Mouse (Mus musculus): ENCODE measurements around the gene Ormdl2. TPM values are rescaled to one million over a fixed set of nuclear protein-coding genes. Genes with fewer than 3 reads are reported as not detected.
"Not testable (repeated sequence)": the region's sequence is repeated elsewhere in the genome, so short reads cannot be mapped to it uniquely, and the experiment has no call there.

The Ormdl2 gene
- polyA plus RNA-seq, 1 experiment from 2014 or later, result 52.9 TPM

DNA sequence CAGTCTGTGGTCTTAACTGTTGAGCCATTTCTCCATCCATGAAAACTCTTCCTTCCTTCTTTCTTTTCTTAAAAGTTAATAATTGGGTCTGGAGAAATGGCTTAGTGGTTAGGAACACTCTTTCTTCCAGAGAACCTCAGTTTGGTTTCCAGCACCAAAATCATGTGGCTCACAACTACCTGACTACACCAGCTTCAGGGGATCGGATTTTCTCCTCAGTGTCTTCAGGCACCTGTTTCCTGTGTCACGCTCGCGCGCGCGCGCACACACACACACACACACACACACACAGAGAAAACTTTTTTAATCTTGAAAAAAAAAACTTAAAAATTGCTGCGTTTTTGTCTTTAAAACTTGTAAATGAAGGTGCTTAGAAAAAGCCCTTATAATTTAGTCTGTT is 2.4 kb upstream of the Ormdl2 start:
- H3K27me3 ChIP-seq (ENCODE audit: low read depth, poor library complexity, severe bottlenecking), result no peaks in the 10 kb centered on the region
- no peaks in the 10 kb centered on the region for H3K9me3 ChIP-seq (replicated peaks)
- H3K36me3 ChIP-seq, result peaks cover 62% of the 10 kb centered on the region
- no peak for DNase-seq (ENCODE audit: low spot score)
- peaks cover 13% of the 10 kb centered on the region for H3K4me1 ChIP-seq
- no peak overlapping the region for H3K4me3 ChIP-seq
- 95% methylated on average over 9 of the region's 9 CpGs for WGBS
- H3K27ac ChIP-seq, result no peak overlapping the region

DNA sequence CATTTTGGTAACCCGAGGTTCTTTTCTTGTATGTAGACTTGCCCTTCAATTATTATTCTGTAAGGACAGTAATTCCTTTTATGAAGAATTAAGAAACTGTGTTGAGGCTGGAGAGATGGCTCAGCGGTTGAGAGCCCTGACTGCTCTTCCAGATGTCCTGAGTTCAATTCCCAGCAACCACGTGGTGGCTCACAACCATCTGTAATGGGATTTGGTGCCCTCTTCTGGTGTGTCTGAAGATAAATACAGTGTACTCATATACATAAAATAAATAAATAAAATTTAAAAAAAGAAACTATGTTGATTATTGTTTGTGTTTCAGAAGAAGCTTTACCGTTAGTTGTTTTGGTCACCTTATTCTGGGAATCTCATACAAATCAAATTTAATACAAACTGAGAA is 1.6 kb upstream of the Ormdl2 start:
- Histone ChIP-seq H3K4me1 (peaks cover 13% of the 10 kb centered on the region), H3K4me3 (peak overlapping the region; percentile 84), H3K36me3 (peaks cover 63% of the 10 kb centered on the region)
- DNase-seq (ENCODE audit: low spot score); H3K9me3 ChIP-seq (replicated peaks); H3K27me3 ChIP-seq (ENCODE audit: low read depth, poor library complexity, severe bottlenecking); H3K27ac ChIP-seq: not testable (repeated sequence)
- WGBS, result 77% methylated on average over 4 of the region's 4 CpGs

DNA sequence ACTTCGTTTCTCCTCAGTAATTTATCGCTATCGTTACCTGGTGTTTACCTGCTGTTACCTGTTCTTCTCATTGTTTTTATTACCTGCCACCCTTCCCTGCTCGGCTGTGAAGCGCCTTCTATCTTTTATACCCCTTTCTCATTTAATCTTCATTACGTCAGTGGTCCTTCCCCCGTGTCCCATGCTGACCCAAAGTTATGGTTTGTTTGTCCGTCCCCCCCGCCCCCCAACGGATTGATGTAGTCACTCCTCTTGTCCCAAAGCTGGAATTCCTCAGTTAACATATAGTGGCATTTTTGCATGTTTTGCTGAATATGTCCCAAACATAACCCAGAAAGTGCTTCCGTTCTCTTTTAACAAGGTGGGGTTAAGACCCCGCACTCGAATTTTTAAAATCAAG is 690 bp upstream of the Ormdl2 start:
- Histone ChIP-seq H3K27ac (peak overlapping the region; percentile 90), H3K27me3 (ENCODE audit: low read depth, poor library complexity, severe bottlenecking) (no peaks in the 10 kb centered on the region), H3K4me1 (peaks cover 13% of the 10 kb centered on the region), H3K4me3 (peak overlapping the region; percentile 84), H3K36me3 (peaks cover 63% of the 10 kb centered on the region), H3K9me3 (replicated peaks) (no peaks in the 10 kb centered on the region)
- DNase-seq (ENCODE audit: low spot score), result no peak
- WGBS, result 5% methylated on average over 13 of the region's 13 CpGs

DNA sequence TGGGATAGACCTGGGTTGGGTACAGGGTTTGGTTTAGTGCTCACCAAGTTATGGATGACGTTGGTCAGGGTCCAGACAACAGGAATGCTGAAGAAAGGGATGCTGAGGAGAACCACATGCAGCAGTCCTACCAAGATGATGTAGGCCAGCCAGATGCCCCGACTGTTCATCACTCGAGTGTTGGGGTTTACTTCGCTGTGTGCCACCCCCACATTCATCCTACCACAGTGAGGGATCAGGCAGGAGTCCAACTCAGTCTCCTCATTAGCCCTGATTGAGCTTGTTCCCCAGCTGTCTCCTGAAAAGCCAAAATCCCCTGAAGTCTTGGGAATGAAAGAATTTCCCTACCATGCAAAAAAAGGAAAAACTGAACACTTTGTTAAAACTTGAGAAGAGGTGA is 1.2 kb downstream of the Ormdl2 start:
- no peaks in the 10 kb centered on the region for H3K9me3 ChIP-seq (replicated peaks)
- H3K4me1 ChIP-seq, result peaks cover 13% of the 10 kb centered on the region
- WGBS, result 90% methylated on average over 4 of the region's 4 CpGs
- no peak for DNase-seq (ENCODE audit: low spot score)
- H3K27me3 ChIP-seq (ENCODE audit: low read depth, poor library complexity, severe bottlenecking), result no peaks in the 10 kb centered on the region
- H3K27ac ChIP-seq, result no peak overlapping the region
- no peak overlapping the region for H3K4me3 ChIP-seq
- peaks cover 63% of the 10 kb centered on the region for H3K36me3 ChIP-seq

DNA sequence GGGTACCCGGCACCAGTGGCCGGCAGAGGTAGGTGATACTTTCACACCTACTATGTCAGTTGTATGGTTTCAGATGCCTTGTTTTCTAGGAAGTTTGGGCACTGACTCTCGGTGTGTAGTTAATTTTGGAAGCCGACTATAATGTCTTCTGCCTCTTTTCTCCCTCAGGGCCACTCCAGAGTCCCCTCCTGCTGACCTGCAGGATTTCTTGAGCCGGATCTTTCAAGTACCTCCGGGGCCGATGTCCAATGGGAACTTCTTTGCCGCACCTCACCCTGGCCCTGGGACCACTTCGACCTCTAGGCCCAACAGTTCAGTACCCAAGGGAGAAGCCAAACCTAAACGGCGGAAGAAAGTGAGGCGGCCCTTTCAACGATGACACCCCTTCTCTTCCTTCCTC is 4.4 kb downstream of the Ormdl2 start, which contains the start of gene Sarnp:
Sarnp (plus strand) TSS at position 301 of the 400 bp plus-strand sequence.
- WGBS, result 91% methylated on average over 13 of the region's 13 CpGs
- no peak within 1 kb of the TSS for H3K4me3 ChIP-seq

DNA sequence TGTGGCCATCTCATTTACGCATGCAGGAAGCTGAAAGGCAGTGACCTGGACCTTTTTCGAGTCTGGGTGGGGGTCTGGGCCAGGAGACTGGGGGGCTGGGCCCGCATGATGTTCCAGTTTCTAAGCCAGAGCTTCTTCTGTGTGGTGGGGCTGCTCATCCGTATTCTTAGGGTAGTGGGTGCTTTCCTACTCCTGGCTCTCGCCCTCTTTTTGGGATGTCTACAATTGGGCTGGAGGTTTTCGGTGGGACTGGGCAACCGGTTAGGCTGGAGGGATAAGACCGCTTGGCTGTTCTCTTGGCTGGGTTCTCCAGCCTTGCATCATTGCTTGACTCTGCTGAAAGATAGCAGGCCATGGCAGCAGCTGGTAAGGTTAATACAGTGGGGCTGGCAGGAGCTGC is 14.4 kb downstream of the Ormdl2 start:
- WGBS, result 93% methylated on average over 8 of the region's 8 CpGs
- Histone ChIP-seq H3K27me3 (ENCODE audit: low read depth, poor library complexity, severe bottlenecking) (no peaks in the 10 kb centered on the region), H3K27ac (0 out of 2 replicates have a peak overlapping the region, but pooled peaks have one; percentile 37), H3K36me3 (peaks cover 43% of the 10 kb centered on the region), H3K9me3 (replicated peaks) (no peaks in the 10 kb centered on the region), H3K4me1 (peaks cover 53% of the 10 kb centered on the region), H3K4me3 (peak overlapping the region; percentile 79)
- DNase-seq (ENCODE audit: low spot score), result no peak

More for the DNA sequence above, 4.4 kb downstream of the Ormdl2 start, which contains the start of gene Sarnp:
- Histone ChIP-seq H3K27me3 (ENCODE audit: low read depth, poor library complexity, severe bottlenecking) (no peaks in the 10 kb centered on the region), H3K36me3 (peaks cover 78% of the 10 kb centered on the region), H3K4me1 (peaks cover 5% of the 10 kb centered on the region; the same call in 1 of the 2 replicates), H3K27ac (no peak within 1 kb of the TSS), H3K9me3 (replicated peaks) (no peaks in the 10 kb centered on the region)
- DNase-seq (ENCODE audit: low spot score), result no peak

DNA sequence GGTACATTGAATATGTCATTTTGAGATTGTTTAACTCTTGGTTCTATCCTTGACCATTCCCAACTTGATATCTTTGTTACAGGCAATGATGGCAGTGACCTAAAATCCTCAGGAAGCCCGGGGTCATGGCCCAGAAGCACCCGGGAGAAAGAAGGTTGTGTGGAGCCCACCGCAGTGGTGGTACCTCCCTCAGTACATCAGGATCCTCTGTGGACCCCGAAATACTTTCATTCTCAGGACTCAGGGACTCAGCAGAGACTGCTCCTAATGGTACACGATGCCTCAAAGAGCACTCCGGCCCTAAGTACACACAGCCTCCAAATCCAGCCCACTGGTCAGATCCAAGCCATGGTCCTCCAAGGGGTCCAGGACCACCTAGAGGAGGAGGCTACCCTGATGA is 15.4 kb downstream of the Ormdl2 start:
- no peaks in the 10 kb centered on the region for H3K27me3 ChIP-seq (ENCODE audit: low read depth, poor library complexity, severe bottlenecking)
- peaks cover 52% of the 10 kb centered on the region for H3K36me3 ChIP-seq
- peak overlapping the region; percentile 93 for H3K27ac ChIP-seq
- DNase-seq (ENCODE audit: low spot score), result no peak
- peak overlapping the region; percentile 79 for H3K4me3 ChIP-seq
- 67% methylated on average over 6 of the region's 6 CpGs for WGBS
- peaks cover 55% of the 10 kb centered on the region for H3K4me1 ChIP-seq
- no peaks in the 10 kb centered on the region for H3K9me3 ChIP-seq (replicated peaks)

DNA sequence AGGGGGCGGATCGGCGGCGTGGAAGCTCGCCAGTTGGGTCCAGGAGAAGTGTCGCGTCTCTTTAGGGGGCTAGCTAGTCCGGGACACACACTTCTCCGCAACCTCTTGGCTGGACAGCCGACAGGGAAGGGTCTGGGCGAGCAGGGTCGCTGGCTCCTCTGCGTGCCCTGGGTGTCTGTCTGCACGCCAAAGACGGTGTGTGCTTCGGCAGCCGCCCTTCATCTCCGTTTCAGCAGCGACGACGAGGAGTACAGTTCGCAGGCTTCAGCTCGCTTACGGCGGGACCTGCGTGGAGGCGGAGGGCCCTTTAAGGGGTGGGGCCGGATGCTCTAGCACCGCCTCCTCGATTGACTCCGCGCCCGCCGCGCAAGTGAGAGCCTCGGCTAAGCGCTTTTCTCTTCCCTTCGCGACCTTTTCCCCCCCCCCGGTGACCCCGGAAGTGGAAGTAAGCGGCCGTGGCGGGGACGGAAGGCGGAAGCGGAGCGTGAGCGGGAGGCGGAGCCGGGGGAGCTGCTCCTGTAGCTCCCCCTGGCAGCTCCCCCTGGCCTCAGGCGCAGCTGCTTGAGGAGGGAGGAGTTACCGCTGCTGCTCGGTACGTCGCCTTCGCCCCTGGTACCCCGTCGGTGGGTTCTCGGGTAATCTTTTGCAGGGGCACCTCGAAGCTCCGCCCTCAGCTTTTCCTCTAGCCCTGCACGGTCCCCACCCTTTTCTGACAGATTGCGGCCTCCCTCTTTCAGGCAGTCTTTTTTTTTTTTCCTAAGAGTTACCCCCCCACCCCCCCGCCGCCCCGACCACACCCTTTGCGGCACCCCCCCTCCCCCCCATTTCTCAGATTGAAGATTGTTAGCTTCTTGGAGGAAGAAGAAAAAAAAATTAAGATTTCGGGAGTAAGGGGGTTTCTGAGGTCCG is 16.1 kb downstream of the Ormdl2 start:
- under 1% methylated on average over 67 of the region's 70 CpGs for WGBS
- peaks cover 58% of the 10 kb centered on the region for H3K36me3 ChIP-seq

DNA sequence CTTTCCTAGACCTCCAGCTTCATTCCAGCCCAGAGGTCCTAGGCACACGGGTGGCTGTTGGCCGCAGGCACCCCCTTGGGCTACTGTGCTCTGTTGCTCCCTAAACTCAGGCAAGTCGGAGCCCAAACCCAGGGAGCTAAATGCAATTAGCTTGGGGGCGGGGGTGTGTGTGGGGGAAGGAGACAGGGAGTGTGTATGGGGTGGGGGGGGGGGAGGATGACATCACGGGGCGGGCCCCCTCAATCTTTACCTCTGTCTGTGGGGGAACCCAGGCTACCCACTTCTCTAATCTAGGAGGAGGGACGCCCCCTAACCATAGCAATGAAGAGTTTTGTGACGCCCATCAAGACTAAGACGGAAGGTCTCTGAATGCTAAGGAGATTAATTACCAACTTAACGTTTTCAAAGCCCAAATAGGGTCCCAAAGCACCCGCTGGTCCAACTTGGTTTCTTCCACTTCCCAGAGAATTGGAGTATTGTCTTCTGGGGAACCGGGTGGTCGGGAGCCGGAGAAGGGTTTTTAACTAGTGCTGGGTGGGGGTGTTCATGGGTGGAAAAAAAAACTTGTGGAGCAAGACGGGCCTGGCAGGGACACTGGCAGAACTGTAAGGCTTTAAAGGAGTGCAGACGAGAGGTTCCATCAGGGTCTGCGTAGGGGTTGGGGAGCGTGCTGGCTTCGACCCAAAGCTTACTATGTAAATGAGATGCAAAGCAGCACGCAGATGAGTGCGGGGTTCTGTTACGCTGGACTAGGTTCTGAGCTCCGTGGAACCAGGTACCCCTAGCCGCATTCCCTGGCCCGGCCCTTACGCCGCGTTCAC is 17.0 kb downstream of the Ormdl2 start, which contains the start of gene Tmem198b:
Tmem198b (minus strand) TSS at position 100 of the 821 bp plus-strand sequence.
- peaks cover 58% of the 10 kb centered on the region for H3K36me3 ChIP-seq
- no peaks in the 10 kb centered on the region for H3K9me3 ChIP-seq (replicated peaks)
- no peaks in the 10 kb centered on the region for H3K27me3 ChIP-seq (ENCODE audit: low read depth, poor library complexity, severe bottlenecking)
- peak; percentile 83 for DNase-seq (ENCODE audit: low spot score)
- peaks cover 55% of the 10 kb centered on the region for H3K4me1 ChIP-seq
- H3K27ac ChIP-seq, result peak within 1 kb of the TSS; percentile 93
- 0% methylated on average over 27 of the region's 28 CpGs for WGBS
- peak within 1 kb of the TSS; percentile 79 for H3K4me3 ChIP-seq

More for the DNA sequence above, 16.1 kb downstream of the Ormdl2 start:
- Histone ChIP-seq H3K9me3 (replicated peaks) (no peaks in the 10 kb centered on the region), H3K27me3 (ENCODE audit: low read depth, poor library complexity, severe bottlenecking) (no peaks in the 10 kb centered on the region), H3K4me1 (peaks cover 55% of the 10 kb centered on the region), H3K4me3 (peak overlapping the region; percentile 79), H3K27ac (peak overlapping the region; percentile 93)
- DNase-seq (ENCODE audit: low spot score), result peak; percentile 99

DNA sequence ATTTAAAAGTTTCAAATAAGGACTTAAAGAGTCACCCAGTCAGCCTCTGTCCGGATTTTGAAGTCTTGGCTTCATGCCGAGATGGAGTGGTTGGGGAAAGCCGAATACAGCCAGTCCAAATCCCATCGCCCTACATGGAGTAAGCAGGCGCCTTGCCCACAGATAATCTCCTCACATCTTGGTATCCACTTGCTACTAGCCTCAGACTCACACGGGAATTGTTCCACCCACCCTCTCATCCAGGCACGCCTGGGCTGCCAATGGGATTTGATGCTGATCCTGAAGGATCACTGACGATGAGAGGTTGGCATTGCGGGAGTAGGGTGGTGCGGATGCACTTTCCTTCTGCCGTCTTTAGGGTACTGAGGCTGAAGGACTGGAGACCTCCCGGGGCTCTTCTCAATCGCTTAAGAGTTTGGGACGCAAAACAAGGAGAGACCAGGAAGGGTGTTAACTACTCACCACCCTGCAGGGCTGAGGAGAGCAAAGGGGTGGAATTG is 17.6 kb downstream of the Ormdl2 start, which contains the start of gene Dnajc14:
Dnajc14 (plus strand) TSS at position 292 of the 500 bp plus-strand sequence.
- H3K9me3 ChIP-seq (replicated peaks), result no peaks in the 10 kb centered on the region
- H3K27ac ChIP-seq, result peak within 1 kb of the TSS; percentile 93
- H3K4me1 ChIP-seq, result peaks cover 52% of the 10 kb centered on the region
- DNase-seq (ENCODE audit: low spot score), result peak; percentile 67
- H3K27me3 ChIP-seq (ENCODE audit: low read depth, poor library complexity, severe bottlenecking), result no peaks in the 10 kb centered on the region
- H3K4me3 ChIP-seq, result peak within 1 kb of the TSS; percentile 79
- WGBS, result 1% methylated on average over 14 of the region's 14 CpGs
- H3K36me3 ChIP-seq, result peaks cover 55% of the 10 kb centered on the region

DNA sequence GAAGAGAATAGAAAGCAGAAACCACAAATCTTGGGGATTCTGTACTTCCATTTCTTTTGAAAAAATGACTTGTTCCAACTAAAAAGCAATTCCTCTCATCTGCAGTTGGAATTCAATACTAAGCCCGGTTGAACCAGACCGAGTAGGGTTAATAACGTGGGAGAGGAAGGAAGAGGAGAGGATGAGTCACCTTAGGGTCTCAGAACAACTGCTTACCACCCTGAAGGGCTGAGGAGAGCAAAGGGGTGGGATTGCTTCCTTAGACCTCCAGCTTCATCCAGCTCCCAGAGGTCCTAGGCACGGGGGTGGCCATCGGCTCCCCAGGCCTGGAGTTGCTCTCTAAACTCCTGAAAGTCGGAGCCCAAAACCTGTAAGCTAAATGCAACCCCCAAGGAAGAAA is 18.1 kb downstream of the Ormdl2 start:
- no peaks in the 10 kb centered on the region for H3K27me3 ChIP-seq (ENCODE audit: low read depth, poor library complexity, severe bottlenecking)
- H3K36me3 ChIP-seq, result peaks cover 50% of the 10 kb centered on the region
- H3K9me3 ChIP-seq (replicated peaks), result no peaks in the 10 kb centered on the region
- peak overlapping the region; percentile 79 for H3K4me3 ChIP-seq
- peak overlapping the region; percentile 93 for H3K27ac ChIP-seq
- no peak for DNase-seq (ENCODE audit: low spot score)
- H3K4me1 ChIP-seq, result peaks cover 47% of the 10 kb centered on the region
- 20% methylated on average over 6 of the region's 6 CpGs for WGBS

DNA sequence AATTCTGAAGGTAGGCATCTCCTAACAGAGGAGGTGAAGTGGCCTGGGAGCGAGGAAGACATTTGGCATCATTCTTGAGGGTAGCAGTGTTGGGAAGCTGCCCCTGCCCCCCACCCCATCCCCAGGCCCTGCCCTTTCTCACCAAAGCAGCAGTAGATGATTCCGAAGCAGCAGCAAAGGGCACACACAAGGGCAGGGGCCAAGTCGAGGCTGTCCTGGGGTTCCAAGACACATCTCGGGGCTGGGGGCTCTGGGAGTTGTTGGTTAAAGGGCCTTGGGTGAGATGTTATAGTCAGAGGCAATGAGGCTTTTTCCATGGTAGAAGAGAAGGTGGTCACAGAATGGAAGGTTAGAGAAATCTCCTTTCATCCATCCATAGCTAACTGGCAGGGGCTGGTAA is 18.5 kb downstream of the Ormdl2 start:
- Histone ChIP-seq H3K4me1 (peaks cover 45% of the 10 kb centered on the region), H3K27me3 (ENCODE audit: low read depth, poor library complexity, severe bottlenecking) (no peaks in the 10 kb centered on the region), H3K27ac (no peak overlapping the region; the same call in 1 of the 2 replicates), H3K9me3 (replicated peaks) (no peaks in the 10 kb centered on the region), H3K36me3 (peaks cover 50% of the 10 kb centered on the region), H3K4me3 (peak overlapping the region; percentile 79)
- 57% methylated on average over 4 of the region's 4 CpGs for WGBS
- no peak for DNase-seq (ENCODE audit: low spot score)

Data from limb, embryonic 10.5 days (tissue).